Mouse (Mus musculus): ENCODE measurements around the gene Aipl1.

DNA sequence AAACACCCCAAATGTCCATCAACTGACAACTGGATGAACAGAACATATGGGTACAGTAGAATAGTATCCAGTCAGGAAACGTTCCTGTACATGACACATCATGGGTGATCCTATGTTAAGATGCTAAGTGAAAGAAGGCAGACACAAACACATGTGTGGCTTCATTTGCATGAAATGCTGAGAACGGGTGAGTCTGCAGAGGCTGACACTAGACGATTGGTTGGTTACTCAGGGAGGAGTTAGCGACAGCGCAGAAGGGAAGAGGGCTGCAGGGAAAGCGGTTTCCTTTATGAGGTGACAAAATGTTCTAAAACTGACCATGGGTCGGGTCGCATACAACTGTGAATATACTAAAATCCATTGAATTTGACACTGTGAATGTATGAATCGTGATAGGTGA lies 23.1 kb upstream of the Aipl1 start:
- TF ChIP-seq POLR2A (IDR thresholded peaks at IDR 0.05; ENCODE audit: borderline replicate concordance, control insufficient read depth, low read depth, low read length): no peak
- no peak for TF ChIP-seq CTCF (IDR thresholded peaks at IDR 0.05; ENCODE audit: control insufficient read depth, insufficient read depth, low read length)

All from bone marrow, adult 2 months (tissue).